Mouse (Mus musculus): ENCODE data around the gene Lmna.

The Lmna gene

GRCm38 (mm10) chr3:88477735-88478134 lies 32.0 kb downstream of the Lmna start:
- DNase-seq (ENCODE audit: low read depth in 2 of 2, low spot score in 2 of 2), result peak; percentile 74 to 80

GRCm38 (mm10) chr3:88476403-88476802 lies 33.4 kb downstream of the Lmna start:
- no peak for DNase-seq (ENCODE audit: low read depth in 2 of 2, low spot score in 2 of 2)

GRCm38 (mm10) chr3:88473571-88473970 lies 36.2 kb downstream of the Lmna start:
- DNase-seq (ENCODE audit: low read depth in 2 of 2, low spot score in 2 of 2), result no peak

DNA sequence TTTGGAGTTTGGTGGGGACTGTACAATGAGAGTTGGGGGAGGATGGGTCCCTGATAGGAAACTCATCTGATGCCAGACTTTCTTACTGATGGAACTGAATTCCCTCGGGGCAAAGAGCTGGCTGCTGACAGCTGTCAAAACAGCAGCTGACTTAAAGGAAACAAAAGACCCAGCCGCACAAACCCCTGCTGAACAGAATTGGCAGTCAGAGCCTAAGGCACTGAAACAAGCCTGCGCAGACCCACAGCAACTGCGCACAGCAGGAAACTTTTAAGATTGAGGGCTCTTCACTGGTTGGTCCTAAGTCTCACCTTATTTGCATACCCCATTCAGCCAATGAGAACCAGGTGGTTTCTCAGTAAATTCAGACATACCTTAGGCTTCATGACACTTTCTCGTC lies 36.7 kb downstream of the Lmna start:
- no peak for DNase-seq (ENCODE audit: low read depth in 2 of 2, low spot score in 2 of 2)

GRCm38 (mm10) chr3:88470943-88471479 lies 38.7 kb downstream of the Lmna start:
- no peak for DNase-seq (ENCODE audit: low read depth in 2 of 2, low spot score in 2 of 2)

DNA sequence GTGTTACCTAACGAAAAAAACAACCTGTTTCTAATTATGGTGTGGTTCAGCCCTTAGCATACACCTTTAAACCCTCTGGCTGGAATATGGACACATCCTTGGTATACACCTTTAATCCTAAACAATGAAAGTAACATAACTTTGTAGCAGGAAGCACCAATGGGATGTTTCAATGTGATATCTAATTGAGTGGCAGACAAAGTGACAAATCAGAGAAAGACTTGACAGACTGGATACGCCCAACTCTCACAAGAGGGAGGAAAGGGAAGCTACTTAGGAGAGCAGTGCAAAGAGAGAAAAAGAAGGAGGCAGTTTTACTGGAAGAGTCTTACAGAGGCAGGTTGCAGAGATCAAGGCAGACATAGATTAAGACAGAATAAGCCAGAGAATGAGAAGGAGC lies 40.3 kb downstream of the Lmna start:
- DNase-seq (ENCODE audit: low read depth in 2 of 2, low spot score in 2 of 2), result no peak

DNA sequence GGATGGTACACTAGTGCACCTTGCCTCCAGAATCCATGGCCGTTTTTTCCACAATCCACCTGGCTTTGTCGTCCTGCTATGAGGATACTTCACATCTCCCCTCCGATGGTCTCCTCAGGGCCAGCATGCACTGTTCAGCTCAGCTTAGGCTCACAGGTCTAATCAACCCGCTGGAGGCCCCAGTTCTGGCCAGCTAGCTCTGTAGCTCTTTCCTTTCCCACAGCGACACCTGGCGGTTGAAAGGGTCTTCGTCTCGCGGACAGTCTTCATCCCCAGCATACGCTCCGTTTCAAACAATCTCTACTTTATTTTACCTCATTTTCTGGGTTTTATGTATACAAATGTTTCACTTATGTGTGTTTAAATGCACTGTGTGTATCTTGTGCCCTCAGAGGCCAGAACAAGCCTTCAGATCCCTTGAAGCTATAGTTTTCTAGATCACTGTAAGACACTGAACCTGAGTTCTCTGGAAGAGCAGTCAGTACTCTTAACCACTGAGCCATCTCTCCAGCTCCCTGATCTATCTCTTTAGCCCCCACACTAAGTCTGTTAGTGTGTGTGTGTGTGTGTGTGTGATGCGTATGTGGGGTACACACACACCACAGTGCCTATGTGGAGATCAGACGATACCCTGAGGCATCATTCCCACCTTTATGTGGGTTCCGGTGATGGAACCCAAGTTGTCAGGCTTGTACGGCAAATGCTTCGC lies 42.5 kb downstream of the Lmna start:
- DNase-seq (ENCODE audit: low read depth in 2 of 2, low spot score in 2 of 2), result peak; percentile 83 to 91

- no peak for DNase-seq (ENCODE audit: low read depth in 2 of 2, low spot score in 2 of 2)
Observed at GRCm38 (mm10) chr3:88465127-88465526, 44.6 kb downstream of the Lmna start.

GRCm38 (mm10) chr3:88464425-88464824 lies 45.3 kb downstream of the Lmna start:
- no peak for DNase-seq (ENCODE audit: low read depth in 2 of 2, low spot score in 2 of 2)

DNA sequence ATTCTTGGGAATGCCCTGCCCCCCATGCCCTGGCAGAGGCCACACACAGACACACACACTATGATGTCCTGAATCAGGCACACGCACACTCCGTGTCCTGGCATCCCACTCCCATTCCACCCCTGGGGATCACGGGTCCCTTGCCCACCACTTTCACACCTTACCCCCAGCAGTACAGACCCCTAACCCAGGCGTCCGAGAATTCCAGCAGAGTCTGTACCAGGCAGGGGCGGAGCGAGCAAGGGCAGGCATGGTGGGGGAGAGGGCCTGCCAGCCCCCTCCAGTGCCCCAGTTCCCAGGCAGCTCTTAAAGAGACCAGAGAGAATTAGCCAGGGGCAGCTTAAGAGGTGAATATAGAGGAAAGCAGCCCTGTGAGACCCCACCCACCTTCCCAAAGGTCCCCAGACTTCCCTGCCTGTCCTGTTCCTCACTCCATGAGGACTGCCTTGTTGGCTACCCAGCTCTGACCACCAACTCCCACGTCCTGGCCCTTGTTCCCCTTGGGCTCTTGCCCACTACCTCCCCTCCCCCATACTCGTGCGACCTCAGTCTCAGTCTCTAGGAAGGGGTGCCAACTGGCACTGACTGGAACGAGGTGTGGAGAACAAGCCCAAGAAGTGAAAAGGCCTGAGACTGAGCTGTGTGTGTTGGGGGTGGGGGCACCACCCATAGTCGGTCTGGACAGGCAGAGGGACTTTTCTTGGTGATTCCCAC lies 48.6 kb downstream of the Lmna start, which contains the start of gene Sema4a:
Gene Sema4a (minus strand): TSS at position 200 of the 714 bp plus-strand sequence.
- no peak for DNase-seq (ENCODE audit: low read depth in 2 of 2, low spot score in 2 of 2)

DNA sequence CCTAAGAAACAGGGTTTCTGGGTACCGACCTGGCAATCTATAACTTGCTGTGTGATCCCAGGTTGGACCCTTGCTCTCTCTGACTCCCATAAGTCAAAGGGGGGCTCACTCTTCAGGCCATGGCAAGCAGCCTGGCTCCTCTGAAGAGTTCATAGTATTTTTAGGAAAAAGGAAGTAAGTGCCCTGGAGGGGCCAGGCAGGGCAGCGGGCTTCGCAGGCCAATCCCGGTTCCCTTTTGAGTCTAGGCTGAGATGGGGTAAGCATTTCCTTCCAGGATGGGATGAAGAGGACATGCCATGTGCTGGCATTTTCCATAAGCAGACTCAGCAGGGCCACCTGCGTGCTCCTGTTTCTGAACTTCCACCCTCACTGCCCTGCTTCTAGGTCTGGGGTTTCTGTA lies 49.7 kb downstream of the Lmna start:
- DNase-seq (ENCODE audit: low read depth in 2 of 2, low spot score in 2 of 2), result no peak

- DNase-seq (ENCODE audit: low read depth in 2 of 2, low spot score in 2 of 2), result no peak
Observed at GRCm38 (mm10) chr3:88458778-88459219, 51.0 kb downstream of the Lmna start.

GRCm38 (mm10) chr3:88456746-88457532 lies 52.8 kb downstream of the Lmna start:
- no peak for DNase-seq (ENCODE audit: low read depth in 2 of 2, low spot score in 2 of 2)

- DNase-seq (ENCODE audit: low read depth in 2 of 2, low spot score in 2 of 2), result no peak
Observed at GRCm38 (mm10) chr3:88456313-88456712, 53.4 kb downstream of the Lmna start.

GRCm38 (mm10) chr3:88455588-88456264 lies 54.0 kb downstream of the Lmna start:
- DNase-seq (ENCODE audit: low read depth in 2 of 2, low spot score in 2 of 2), result no peak

GRCm38 (mm10) chr3:88454762-88455587 lies 54.8 kb downstream of the Lmna start:
- no peak for DNase-seq (ENCODE audit: low read depth in 2 of 2, low spot score in 2 of 2)

DNA sequence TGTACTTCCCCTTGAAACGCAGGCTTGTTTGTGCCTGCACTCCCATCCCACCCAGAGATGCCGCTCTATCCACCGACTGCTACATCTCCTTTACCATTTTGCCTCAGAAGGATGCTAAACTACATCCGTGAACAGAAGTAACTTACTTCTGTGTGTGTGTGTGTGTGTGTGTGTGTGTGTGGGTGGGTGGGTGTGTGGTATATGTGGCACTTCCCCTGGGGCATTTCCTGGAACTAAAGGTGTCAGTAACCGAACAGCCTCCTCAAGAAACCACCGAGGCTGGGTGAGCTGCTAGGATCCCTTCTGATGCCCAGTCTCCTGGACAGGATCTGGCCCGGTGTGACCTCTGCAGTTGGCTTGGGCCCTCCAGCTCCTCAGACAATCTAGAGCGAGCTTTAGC lies 55.8 kb downstream of the Lmna start:
- DNase-seq (ENCODE audit: low read depth in 2 of 2, low spot score in 2 of 2), result peak; percentile 57 to 72

- peak; percentile 26 to 41 for DNase-seq (ENCODE audit: low read depth in 2 of 2, low spot score in 2 of 2)
Observed at GRCm38 (mm10) chr3:88453369-88453768, 56.4 kb downstream of the Lmna start.

DNA sequence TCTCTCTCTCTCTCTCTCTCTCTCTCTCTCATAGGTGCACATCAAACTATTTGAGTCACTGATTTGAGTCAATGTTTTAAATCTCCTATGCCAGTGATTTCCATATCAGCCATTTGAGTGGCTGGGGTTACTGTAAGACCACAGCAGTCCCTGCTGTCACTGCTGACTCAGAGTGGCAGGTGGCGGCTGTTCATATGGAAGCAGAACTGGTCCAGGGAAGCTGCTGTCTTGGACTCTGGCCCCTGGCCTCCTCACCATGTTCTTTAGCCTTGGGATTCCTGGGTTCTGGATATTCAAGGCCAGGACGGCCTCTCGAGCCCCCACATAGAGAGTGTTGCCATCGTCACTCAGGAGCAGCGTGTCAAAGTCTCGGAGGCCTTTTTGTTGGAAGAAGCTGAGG lies 57.0 kb downstream of the Lmna start:
- no peak for DNase-seq (ENCODE audit: low read depth in 2 of 2, low spot score in 2 of 2)

GRCm38 (mm10) chr3:88452246-88452645 lies 57.5 kb downstream of the Lmna start:
- peak; percentile 29 to 43 for DNase-seq (ENCODE audit: low read depth in 2 of 2, low spot score in 2 of 2)

Measured in CD8-positive naive resting alpha-beta T cell, adult 2 months (primary cell).